14 mouse cellular contexts compared by ENCODE assay signal in the genomic region with DNA sequence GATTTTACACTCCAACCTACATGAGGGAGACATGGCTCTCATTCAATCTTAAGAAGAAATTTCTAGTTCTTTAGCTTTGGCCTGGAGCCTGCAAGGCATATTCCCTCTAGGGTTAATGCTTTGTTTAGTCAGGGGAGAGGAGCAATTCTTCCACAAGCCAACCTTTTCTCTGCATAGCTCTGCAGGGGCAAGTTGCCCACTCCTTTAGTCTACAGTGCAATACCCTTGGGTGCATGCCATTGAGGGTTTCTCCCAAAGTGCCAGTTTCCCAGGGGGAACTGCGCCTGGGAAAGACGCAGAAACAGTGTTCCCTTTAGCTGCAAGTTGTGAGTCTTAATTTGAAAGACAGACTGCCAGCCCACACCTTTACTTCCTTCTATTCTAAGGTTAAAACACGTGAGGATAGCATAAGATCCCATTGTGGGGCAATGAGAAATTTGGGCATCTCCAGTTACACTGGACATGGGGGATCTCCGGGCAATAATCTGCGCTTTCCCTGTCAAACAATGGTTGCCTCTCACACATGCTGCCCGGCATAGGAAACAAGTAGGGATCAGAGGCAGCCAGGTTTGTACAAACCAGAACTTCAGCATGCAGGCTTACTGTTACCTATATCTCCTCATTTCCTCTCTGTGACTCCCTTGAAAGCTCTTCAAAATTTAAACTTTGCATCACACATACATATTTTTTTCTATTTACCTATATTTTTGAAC.
DNase-seq lines count a peak whose midpoint lies in the region; ATAC-seq and TF ChIP-seq lines count a peak whose summit lies in the region.
"Had no signal": no experiment of that assay in that cellular context is flagged by ENCODE, and none has a peak within 500 bp of the region (broad histone marks: within the 10 kb centered on the region; RNA-seq: fewer than 3 reads in every experiment).

No protein-coding gene starts in this region.

- WGBS in hindbrain, embryonic 14.5 days, result 67% methylated on average over 6 of the region's 6 CpGs
- WGBS in midbrain, postnatal 0 days, result 49% methylated on average over 6 of the region's 6 CpGs

- H3K4me3 ChIP-seq in left cerebral cortex, adult 2 months, result no peak overlapping the region
- H3K4me3 ChIP-seq in hindbrain, embryonic 14.5 days (replicated peaks; ENCODE audit: low read length), result no peak overlapping the region
- no peak overlapping the region for H3K4me3 ChIP-seq in midbrain, postnatal 0 days (ENCODE audit: low read depth, low read length)
- H3K4me3 ChIP-seq: limb, embryonic 12.5 days; myocyte had no signal

- H3K9ac ChIP-seq in hindbrain, embryonic 14.5 days, result no peak overlapping the region
- H3K9ac ChIP-seq in midbrain, postnatal 0 days (replicated peaks; ENCODE audit: low read length, poor library complexity, severe bottlenecking), result no peak overlapping the region
- H3K9ac ChIP-seq: limb, embryonic 12.5 days had no signal

- DNase-seq in adrenal gland, postnatal 25 days, result peak; percentile 1
- no peak for DNase-seq in adrenal gland, adult 8-10 months
- peak; percentile 25 for DNase-seq in left cerebral cortex, postnatal 4 days
- no peak for DNase-seq in left cerebral cortex, adult 2 months (ENCODE audit: extremely low spot score in 1 of 2, low spot score in 2 of 2)
- peak; percentile 40 for DNase-seq in hindbrain, embryonic 14.5 days (ENCODE audit: low spot score)
- peak; percentile 81 for DNase-seq in midbrain, postnatal 0 days (ENCODE audit: low spot score)
- no peak for DNase-seq in heart, adult 8-10 months (ENCODE audit: low spot score)
- no peak for DNase-seq in heart, adult 9 months (ENCODE audit: low spot score in 2 of 2)
- DNase-seq: cerebellum, adult 8-10 months; heart, adult 18-20 months; kidney, adult 18-20 months; kidney, postnatal 4 days had no signal

- H3K4me1 ChIP-seq in hindbrain, embryonic 14.5 days (replicated peaks; ENCODE audit: control insufficient read depth, insufficient read depth, low read length), result no peaks in the 10 kb centered on the region
- no peaks in the 10 kb centered on the region for H3K4me1 ChIP-seq in midbrain, postnatal 0 days (ENCODE audit: insufficient read depth, low read length)
- H3K4me1 ChIP-seq: limb, embryonic 12.5 days had no signal

- no peak for TF ChIP-seq CTCF in left cerebral cortex, adult 2 months (IDR thresholded peaks at IDR 0.05)
- TF ChIP-seq CTCF in midbrain, postnatal 0 days (IDR thresholded peaks at IDR 0.05), result no peak

- H3K4me2 ChIP-seq in hindbrain, embryonic 14.5 days (replicated peaks), result no peak overlapping the region
- no peak overlapping the region; the same call in 1 of the 2 replicates for H3K4me2 ChIP-seq in midbrain, postnatal 0 days (ENCODE audit: low read depth, low read length, poor library complexity, severe bottlenecking)
- H3K4me2 ChIP-seq: limb, embryonic 12.5 days had no signal

- ATAC-seq in hindbrain, embryonic 14.5 days (ENCODE audit: low FRiP score), result peak; percentile 88; the same call in 1 of the 2 replicates
- ATAC-seq in midbrain, postnatal 0 days (ENCODE audit: low FRiP score), result peak; percentile 72; the same call in 1 of the 2 replicates

- H3K27ac ChIP-seq in left cerebral cortex, adult 2 months, result no peak overlapping the region
- H3K27ac ChIP-seq in hindbrain, embryonic 14.5 days, result 0 out of 2 replicates have a peak overlapping the region, but pooled peaks have one; percentile 41
- H3K27ac ChIP-seq in midbrain, postnatal 0 days (ENCODE audit: low read depth, low read length), result no peak overlapping the region
- H3K27ac ChIP-seq: limb, embryonic 12.5 days had no signal

- no peaks in the 10 kb centered on the region for H3K36me3 ChIP-seq in hindbrain, embryonic 14.5 days (replicated peaks; ENCODE audit: control insufficient read depth, insufficient read depth)
- H3K36me3 ChIP-seq in midbrain, postnatal 0 days (ENCODE audit: insufficient read depth, low read length), result no peaks in the 10 kb centered on the region
- H3K36me3 ChIP-seq: limb, embryonic 12.5 days had no signal

- H3K9me3 ChIP-seq in hindbrain, embryonic 14.5 days (ENCODE audit: control insufficient read depth, low read length), result no peaks in the 10 kb centered on the region
- H3K9me3 ChIP-seq in midbrain, postnatal 0 days (ENCODE audit: low read length), result no peaks in the 10 kb centered on the region
- H3K9me3 ChIP-seq: limb, embryonic 12.5 days had no signal

- no peaks in the 10 kb centered on the region for H3K27me3 ChIP-seq in hindbrain, embryonic 14.5 days (ENCODE audit: control insufficient read depth, insufficient read depth, low read length)
- no peaks in the 10 kb centered on the region for H3K27me3 ChIP-seq in midbrain, postnatal 0 days (ENCODE audit: insufficient read depth, low read length)
- H3K27me3 ChIP-seq: limb, embryonic 12.5 days had no signal

- intact Hi-C loops in left cerebral cortex, postnatal 4 days (cut with DNase I), result no loop called here
- intact Hi-C loops in left cerebral cortex, adult 2 months (cut with DNase I), result no loop called here

Comparison
In these comparisons a context has a peak if more than half of its experiments do, and no peak if none do; other contexts are left out.
1. DNase-seq: peak in adrenal gland, postnatal 25 days (single experiment), left cerebral cortex, postnatal 4 days (single experiment), hindbrain, embryonic 14.5 days (single experiment) and midbrain, postnatal 0 days (single experiment); none in adrenal gland, adult 8-10 months (single experiment), left cerebral cortex, adult 2 months (0 of 2), heart, adult 8-10 months (single experiment) and heart, adult 9 months (0 of 2).